Mouse (Mus musculus) G1E-ER4 (cell line): ENCODE results near the gene Dach1. TPM values are rescaled to one million over a fixed set of nuclear protein-coding genes. Genes with fewer than 3 reads are reported as not detected.

Source experiments
- GATA1 ChIP-seq: IDR thresholded peaks from one replicate; pipeline ENCODE4 v1.8.0; 2012; ENCODE audit warnings: low read length, inconsistent platforms
- polyA plus RNA-seq: library from polyadenylated mRNA; stranded (reverse); fragments of >175 nt; gene quantifications from 2 replicates; pipeline ENCODE4 v1.2.3, GENCODE M21; 2012

Gene Dach1
- polyA plus RNA-seq, result not detected in 2 replicates

- no peak for TF ChIP-seq GATA1
Measured at GRCm38 (mm10) chr14:98169421-98170076, at the start of gene Dach1. TSS of gene Dach1 (minus strand) at chr14:98169765.

GRCm38 (mm10) chr14:98200089-98200488 is 30.5 kb upstream of the Dach1 start:
- TF ChIP-seq GATA1, result no peak

- TF ChIP-seq GATA1, result no peak
Measured at GRCm38 (mm10) chr14:98181545-98181944, 12.0 kb upstream of the Dach1 start.

- TF ChIP-seq GATA1, result no peak
Measured at GRCm38 (mm10) chr14:98173831-98174230, 4.3 kb upstream of the Dach1 start.

GRCm38 (mm10) chr14:98172394-98172905 is 2.9 kb upstream of the Dach1 start:
- TF ChIP-seq GATA1, result no peak

GRCm38 (mm10) chr14:98171861-98172260 is 2.3 kb upstream of the Dach1 start:
- TF ChIP-seq GATA1, result no peak

GRCm38 (mm10) chr14:98168908-98169401 is 610 bp downstream of the Dach1 start:
- TF ChIP-seq GATA1, result no peak

GRCm38 (mm10) chr14:98168039-98168907 is 1.3 kb downstream of the Dach1 start:
- TF ChIP-seq GATA1, result no peak

GRCm38 (mm10) chr14:98167186-98168038 is 2.2 kb downstream of the Dach1 start:
- no peak for TF ChIP-seq GATA1

- TF ChIP-seq GATA1, result no peak
Measured at GRCm38 (mm10) chr14:98166318-98166976, 3.1 kb downstream of the Dach1 start.

GRCm38 (mm10) chr14:98156753-98157152 is 12.8 kb downstream of the Dach1 start:
- TF ChIP-seq GATA1, result no peak

- TF ChIP-seq GATA1, result no peak
Measured at GRCm38 (mm10) chr14:98155725-98156392, 13.7 kb downstream of the Dach1 start.

GRCm38 (mm10) chr14:98154832-98155422 is 14.6 kb downstream of the Dach1 start:
- no peak for TF ChIP-seq GATA1

- TF ChIP-seq GATA1, result no peak
Measured at GRCm38 (mm10) chr14:98141758-98142157, 27.8 kb downstream of the Dach1 start.
